Mouse (Mus musculus): ENCODE data around the gene Mipol1.

DNA sequence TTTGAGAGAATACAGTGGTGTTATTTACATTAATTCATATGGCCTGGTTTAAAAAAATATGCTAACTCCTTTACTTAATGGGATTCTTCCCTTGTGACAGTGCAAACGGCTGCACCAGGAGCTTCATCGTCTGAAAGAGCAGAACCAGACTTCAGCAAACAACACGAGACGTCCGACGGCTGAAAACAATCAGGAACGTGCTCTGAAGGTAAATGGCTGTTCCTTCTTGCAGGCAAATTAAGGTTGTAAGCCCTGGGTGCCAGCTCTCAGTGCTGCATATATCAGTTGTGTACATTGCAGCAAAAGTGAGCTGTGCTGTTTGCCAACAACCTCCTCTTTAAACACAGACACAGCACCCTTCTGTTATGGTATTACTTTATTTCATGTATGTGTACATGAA is 133.8 kb downstream of the Mipol1 start:
- TF ChIP-seq CTCF (IDR thresholded peaks at IDR 0.05; ENCODE audit: borderline replicate concordance, extremely low read depth, insufficient read depth, insufficient read length) (no peak), POLR2A (IDR thresholded peaks at IDR 0.05; ENCODE audit: borderline replicate concordance, extremely low read depth, insufficient read depth, insufficient read length, poor library complexity, severe bottlenecking) (no peak)

All from brain, embryonic 14.5 days (tissue).